Mouse (Mus musculus): ENCODE results near the gene Ccdc96.

The Ccdc96 gene

GRCm38 (mm10) chr5:36474283-36474682 is 10.1 kb upstream of the Ccdc96 start:
- peak; percentile 78 for DNase-seq

- DNase-seq = no peak
Measured at GRCm38 (mm10) chr5:36477486-36477885, 6.9 kb upstream of the Ccdc96 start.

GRCm38 (mm10) chr5:36478540-36479420 is 5.6 kb upstream of the Ccdc96 start:
- no peak for DNase-seq

- no peak for DNase-seq
Measured at GRCm38 (mm10) chr5:36479735-36480134, 4.7 kb upstream of the Ccdc96 start.

- DNase-seq = no peak
Measured at GRCm38 (mm10) chr5:36480398-36480797, 4.0 kb upstream of the Ccdc96 start.

GRCm38 (mm10) chr5:36481114-36481513 is 3.3 kb upstream of the Ccdc96 start:
- DNase-seq = no peak

- no peak for DNase-seq
Measured at GRCm38 (mm10) chr5:36483203-36484101, 936 bp upstream of the Ccdc96 start.

GRCm38 (mm10) chr5:36485306-36485705 is 918 bp downstream of the Ccdc96 start:
- peak; percentile 21 for DNase-seq

- DNase-seq = peak; percentile 42
Measured at GRCm38 (mm10) chr5:36489225-36489624, 4.8 kb downstream of the Ccdc96 start.

- DNase-seq = no peak
Measured at GRCm38 (mm10) chr5:36493919-36494318, 9.5 kb downstream of the Ccdc96 start.

- DNase-seq = no peak
Measured at GRCm38 (mm10) chr5:36494709-36495108, 10.3 kb downstream of the Ccdc96 start.

- DNase-seq = no peak
Measured at GRCm38 (mm10) chr5:36505235-36505634, 20.8 kb downstream of the Ccdc96 start.

GRCm38 (mm10) chr5:36505643-36506042 is 21.3 kb downstream of the Ccdc96 start:
- DNase-seq = no peak

- no peak for DNase-seq
Measured at GRCm38 (mm10) chr5:36508351-36508750, 24.0 kb downstream of the Ccdc96 start.

GRCm38 (mm10) chr5:36510956-36511355 is 26.6 kb downstream of the Ccdc96 start:
- no peak for DNase-seq

- no peak for DNase-seq
Measured at GRCm38 (mm10) chr5:36515126-36515525, 30.7 kb downstream of the Ccdc96 start.

- DNase-seq = no peak
Measured at GRCm38 (mm10) chr5:36515558-36515957, 31.2 kb downstream of the Ccdc96 start.

- DNase-seq = no peak
Measured at GRCm38 (mm10) chr5:36517596-36517995, 33.2 kb downstream of the Ccdc96 start.

- no peak for DNase-seq
Measured at GRCm38 (mm10) chr5:36519751-36520150, 35.4 kb downstream of the Ccdc96 start.

- DNase-seq = no peak
Measured at GRCm38 (mm10) chr5:36522782-36523181, 38.4 kb downstream of the Ccdc96 start.

GRCm38 (mm10) chr5:36523219-36523703 is 38.9 kb downstream of the Ccdc96 start:
- no peak for DNase-seq

- no peak for DNase-seq
Measured at GRCm38 (mm10) chr5:36525216-36525615, 40.8 kb downstream of the Ccdc96 start.

- DNase-seq = no peak
Measured at GRCm38 (mm10) chr5:36526274-36526673, 41.9 kb downstream of the Ccdc96 start.

- DNase-seq = no peak
Measured at GRCm38 (mm10) chr5:36526921-36527320, 42.5 kb downstream of the Ccdc96 start.

Data from embryo, embryonic 11 days (tissue).